Mouse (Mus musculus): ENCODE results near the gene Ace. TPM values are rescaled to one million over a fixed set of nuclear protein-coding genes. Genes with fewer than 3 reads are reported as not detected.
A peak's percentile ranks its signal among the peaks of the same experiment; 100 is the strongest.

Ace gene
- polyA plus RNA-seq, 1 experiment = not detected

DNA sequence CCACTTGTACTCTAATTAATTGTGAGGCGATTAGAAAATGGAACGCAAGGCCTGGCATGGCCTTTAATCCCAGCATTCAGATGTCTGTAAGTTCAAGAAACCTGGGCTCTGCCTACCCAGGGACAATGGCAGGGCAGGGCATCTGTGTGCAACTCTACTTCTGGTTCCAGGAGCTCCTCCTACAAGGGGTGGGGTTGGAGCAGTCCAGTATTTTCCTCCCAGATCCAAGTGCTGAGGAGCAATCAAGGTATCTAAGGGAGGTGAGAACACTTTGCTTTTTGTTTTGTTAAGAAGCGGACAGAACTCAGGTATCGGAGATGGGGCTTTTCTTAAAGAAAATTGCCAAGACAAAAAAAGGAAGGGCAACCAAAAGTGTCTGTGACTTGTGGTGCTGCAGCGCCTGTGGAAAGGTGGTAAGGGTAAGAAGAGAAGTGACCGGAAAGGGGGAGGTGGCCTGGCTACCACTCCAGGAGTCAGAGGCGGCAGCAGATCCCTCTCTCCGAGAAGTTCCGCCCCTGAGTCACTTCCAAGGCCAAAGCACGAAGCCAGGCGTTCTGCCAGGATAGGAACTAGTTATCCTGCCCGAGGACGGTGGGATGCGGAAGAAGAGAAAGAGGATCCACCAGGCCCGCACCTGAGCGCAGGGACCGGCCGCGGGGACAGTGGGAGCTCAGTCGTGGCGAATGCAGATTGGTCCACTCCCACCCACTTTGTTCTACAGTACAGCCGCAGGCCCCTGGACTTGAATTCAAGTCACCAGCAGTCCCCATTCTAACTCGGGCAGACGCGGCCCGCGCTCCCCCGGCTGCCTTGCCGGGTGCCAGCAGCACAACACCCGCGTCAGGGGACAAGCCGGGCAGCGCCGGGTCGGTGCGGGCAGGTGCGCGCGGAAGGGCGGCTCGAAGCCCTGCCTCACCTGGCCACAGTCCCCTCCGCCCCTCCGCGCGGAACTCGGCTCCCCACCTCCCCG lies 24.3 kb upstream of the Ace start:
- Histone ChIP-seq H3K4me1 (ENCODE audit: control insufficient read depth, insufficient read depth, low read length) (peaks cover 49% of the 10 kb centered on the region), H3K27ac (ENCODE audit: insufficient read depth, low read depth, low read length) (no peak overlapping the region), H3K4me3 (ENCODE audit: insufficient read depth, low read depth, low read length) (peak overlapping the region; percentile 80)
- 8% methylated on average over 47 of the region's 47 CpGs for WGBS
- TF ChIP-seq POLR2A (IDR thresholded peaks at IDR 0.05; ENCODE audit: insufficient read depth, low read depth, low read length) (no peak), CTCF (IDR thresholded peaks at IDR 0.05; ENCODE audit: insufficient read depth, low read depth, low read length) (no peak)

DNA sequence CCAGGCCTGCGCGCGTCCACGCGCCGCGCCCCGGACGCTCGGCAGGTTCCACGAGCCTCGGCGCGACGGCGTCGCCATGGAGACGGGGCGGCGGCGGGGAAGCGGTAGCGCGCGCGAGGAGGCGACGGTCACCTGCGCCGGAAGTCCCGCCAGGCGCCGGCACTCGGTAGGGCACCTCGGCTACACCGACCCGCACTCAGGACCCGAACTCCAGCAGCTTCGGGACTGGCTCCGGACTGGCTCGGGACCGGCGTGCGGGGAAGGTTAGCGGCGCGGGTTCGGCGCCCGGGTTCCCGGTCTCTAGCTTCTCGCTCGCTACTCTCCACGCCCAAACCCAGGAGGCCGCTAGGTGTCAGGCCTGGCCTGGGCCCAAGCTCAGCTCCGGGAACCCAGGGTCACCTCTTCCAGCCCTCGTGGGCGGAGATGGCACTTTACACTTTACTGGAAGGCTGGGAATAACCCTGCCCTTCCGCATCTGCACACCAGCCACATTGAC lies 23.6 kb upstream of the Ace start:
- no peak; the same call in 1 of the 2 replicates for TF ChIP-seq POLR2A (IDR thresholded peaks at IDR 0.05; ENCODE audit: insufficient read depth, low read depth, low read length)
- TF ChIP-seq CTCF (IDR thresholded peaks at IDR 0.05; ENCODE audit: insufficient read depth, low read depth, low read length) = 0 out of 2 replicates have a peak, but pooled peaks have one; percentile 21
- 0 out of 2 replicates have a peak overlapping the region, but pooled peaks have one; percentile 28 for H3K27ac ChIP-seq (ENCODE audit: insufficient read depth, low read depth, low read length)
- under 1% methylated on average over 57 of the region's 59 CpGs for WGBS
- H3K4me3 ChIP-seq (ENCODE audit: insufficient read depth, low read depth, low read length) = peak overlapping the region; percentile 80
- H3K4me1 ChIP-seq (ENCODE audit: control insufficient read depth, insufficient read depth, low read length) = peaks cover 43% of the 10 kb centered on the region

DNA sequence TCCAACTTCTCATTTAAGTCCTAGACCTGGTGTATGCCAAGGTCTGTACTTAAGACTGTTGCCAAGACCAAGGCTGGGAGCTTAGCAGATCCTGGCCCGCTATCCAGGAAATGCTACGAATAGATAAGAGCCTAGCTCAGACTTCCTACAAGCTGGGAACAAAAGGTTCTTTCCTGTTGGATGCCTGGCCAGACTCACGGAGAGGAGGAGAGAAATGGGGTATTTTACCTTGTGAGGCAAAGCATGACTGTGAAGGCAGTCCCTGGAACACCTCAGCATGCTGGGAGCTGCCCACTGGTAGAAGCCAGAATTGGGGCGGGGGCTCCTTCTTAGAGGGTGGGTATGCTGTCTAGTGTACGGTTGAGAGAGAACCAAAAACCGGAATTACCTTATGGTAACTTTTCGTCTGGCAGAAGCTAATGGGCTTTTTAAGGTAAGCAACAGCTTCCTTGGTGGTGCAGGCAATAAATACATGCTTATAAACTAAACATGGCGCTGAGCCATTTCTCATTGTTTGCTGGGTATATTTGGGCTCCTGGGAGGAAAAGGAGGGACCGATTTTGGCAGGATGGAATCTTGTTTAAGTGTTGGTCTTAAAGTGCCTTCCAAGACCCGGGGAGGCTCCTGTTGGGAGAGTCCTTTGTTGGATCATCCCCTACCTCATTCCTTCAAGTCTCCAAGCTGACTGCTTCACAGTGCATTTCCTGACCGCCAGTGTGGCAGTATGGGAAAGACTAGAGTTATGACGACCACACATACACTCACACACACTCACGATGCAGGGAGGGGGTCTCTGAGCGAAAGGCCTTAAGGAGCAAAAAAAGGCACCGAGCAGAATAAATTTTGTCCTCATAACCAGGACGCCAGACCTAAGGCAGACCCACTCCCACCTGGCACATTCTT lies 22.7 kb upstream of the Ace start:
- WGBS = 61% methylated on average over 16 of the region's 16 CpGs
- no peak overlapping the region for H3K27ac ChIP-seq (ENCODE audit: insufficient read depth, low read depth, low read length)

DNA sequence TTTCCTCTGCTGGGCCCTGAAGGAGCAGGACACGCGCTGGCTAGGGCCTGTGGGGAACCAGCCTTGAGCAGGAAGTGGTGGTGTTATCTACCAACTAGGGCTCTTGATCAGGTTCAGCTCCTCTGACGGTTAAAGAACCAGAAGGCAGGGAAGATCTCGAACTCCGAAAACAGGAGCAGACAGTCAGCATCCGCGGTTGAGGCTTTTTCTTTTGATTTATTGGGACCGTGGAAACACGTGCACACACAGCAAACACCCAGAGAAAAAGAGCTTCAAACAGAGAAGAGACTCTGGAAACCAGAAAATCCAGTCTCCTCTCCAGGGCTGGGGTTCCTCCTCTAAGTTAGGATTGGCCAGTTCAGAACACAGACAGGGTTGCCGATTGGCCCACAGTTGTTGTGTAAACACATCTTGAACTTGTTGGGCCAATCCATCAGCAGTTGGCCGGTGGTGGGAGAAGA lies 21.0 kb upstream of the Ace start:
- TF ChIP-seq POLR2A (IDR thresholded peaks at IDR 0.05; ENCODE audit: insufficient read depth, low read depth, low read length) (no peak), CTCF (IDR thresholded peaks at IDR 0.05; ENCODE audit: insufficient read depth, low read depth, low read length) (no peak)
- Histone ChIP-seq H3K27ac (ENCODE audit: insufficient read depth, low read depth, low read length) (no peak overlapping the region), H3K4me3 (ENCODE audit: insufficient read depth, low read depth, low read length) (no peak overlapping the region), H3K4me1 (ENCODE audit: control insufficient read depth, insufficient read depth, low read length) (peaks cover 23% of the 10 kb centered on the region)
- 72% methylated on average over 11 of the region's 11 CpGs for WGBS

More for the DNA sequence above, 22.7 kb upstream of the Ace start:
- TF ChIP-seq POLR2A (IDR thresholded peaks at IDR 0.05; ENCODE audit: insufficient read depth, low read depth, low read length) (no peak), CTCF (IDR thresholded peaks at IDR 0.05; ENCODE audit: insufficient read depth, low read depth, low read length) (no peak)
- Histone ChIP-seq H3K4me3 (ENCODE audit: insufficient read depth, low read depth, low read length) (no peak overlapping the region), H3K4me1 (ENCODE audit: control insufficient read depth, insufficient read depth, low read length) (peaks cover 34% of the 10 kb centered on the region)

DNA sequence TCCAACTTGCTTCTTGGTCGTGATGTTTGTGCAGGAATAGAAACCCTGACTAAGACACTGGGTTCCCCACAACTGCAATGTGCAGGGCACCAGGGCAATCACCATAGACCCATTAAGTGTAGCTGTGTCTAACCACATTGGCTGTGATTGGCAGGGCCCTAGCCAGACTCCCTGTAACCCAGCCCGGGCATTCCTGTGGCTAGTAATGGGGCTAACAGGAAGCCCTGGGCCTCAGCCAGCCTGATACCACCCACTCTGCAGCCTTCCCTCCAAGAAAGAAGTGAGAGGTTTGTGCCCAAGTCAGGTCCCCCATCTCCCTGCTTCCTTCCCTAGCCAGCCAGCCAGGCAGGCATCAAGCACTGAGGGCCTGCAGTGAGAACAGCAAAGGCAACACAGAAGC lies 19.5 kb upstream of the Ace start:
- Histone ChIP-seq H3K4me3 (ENCODE audit: insufficient read depth, low read depth, low read length) (no peak overlapping the region), H3K27ac (ENCODE audit: insufficient read depth, low read depth, low read length) (no peak overlapping the region), H3K4me1 (ENCODE audit: control insufficient read depth, insufficient read depth, low read length) (peaks cover 23% of the 10 kb centered on the region)
- TF ChIP-seq CTCF (IDR thresholded peaks at IDR 0.05; ENCODE audit: insufficient read depth, low read depth, low read length) = no peak
- TF ChIP-seq POLR2A (IDR thresholded peaks at IDR 0.05; ENCODE audit: insufficient read depth, low read depth, low read length) = no peak
- WGBS = 65% methylated on average over 2 of the region's 2 CpGs

DNA sequence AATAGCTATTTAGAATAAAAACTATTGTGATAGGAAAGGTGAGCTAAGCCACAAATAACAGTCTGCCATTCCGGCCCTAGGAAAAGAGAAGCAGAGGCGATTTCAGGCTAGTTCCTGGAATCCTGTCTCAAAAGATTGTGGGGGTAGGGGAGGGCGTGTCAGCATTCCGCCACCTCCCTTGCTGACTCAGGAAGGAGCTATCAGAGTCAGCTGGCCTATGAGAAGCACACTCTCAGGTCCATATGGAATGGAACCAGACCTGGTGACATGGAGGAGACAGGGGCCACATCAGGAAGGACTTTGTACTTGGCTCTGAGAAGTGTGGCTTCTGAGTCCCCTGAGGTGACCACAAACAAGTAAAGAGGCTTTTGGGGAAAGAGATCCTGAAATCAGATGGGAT lies 17.2 kb upstream of the Ace start:
- Histone ChIP-seq H3K4me3 (ENCODE audit: insufficient read depth, low read depth, low read length) (no peak overlapping the region), H3K27ac (ENCODE audit: insufficient read depth, low read depth, low read length) (no peak overlapping the region), H3K4me1 (ENCODE audit: control insufficient read depth, insufficient read depth, low read length) (peaks cover 15% of the 10 kb centered on the region)
- 57% methylated on average over 4 of the region's 4 CpGs for WGBS
- TF ChIP-seq POLR2A (IDR thresholded peaks at IDR 0.05; ENCODE audit: insufficient read depth, low read depth, low read length) (no peak), CTCF (IDR thresholded peaks at IDR 0.05; ENCODE audit: insufficient read depth, low read depth, low read length) (no peak)

DNA sequence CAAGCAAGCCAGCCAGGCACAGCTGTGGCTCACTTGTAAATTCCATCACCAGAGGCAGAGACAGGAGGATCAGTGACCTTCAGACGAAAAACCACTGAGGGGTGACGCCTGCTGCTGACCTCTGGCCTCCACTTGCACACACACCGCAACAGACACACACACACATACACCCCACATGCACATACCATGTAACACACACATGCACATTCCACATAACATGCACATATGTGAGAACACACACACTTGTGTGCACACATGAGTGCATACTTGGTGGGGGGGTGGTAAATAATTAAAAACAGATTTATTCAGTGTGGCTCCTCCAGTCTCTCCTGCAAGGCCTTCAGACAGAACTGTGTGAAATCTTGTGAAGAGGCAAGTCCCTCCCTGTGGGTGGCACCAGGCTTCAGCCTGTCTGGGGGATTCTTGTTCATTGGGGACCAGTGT lies 16.1 kb upstream of the Ace start:
- Histone ChIP-seq H3K27ac (ENCODE audit: insufficient read depth, low read depth, low read length) (no peak overlapping the region), H3K4me3 (ENCODE audit: insufficient read depth, low read depth, low read length) (no peak overlapping the region), H3K4me1 (ENCODE audit: control insufficient read depth, insufficient read depth, low read length) (peaks cover 15% of the 10 kb centered on the region)
- WGBS = 90% methylated on average over 3 of the region's 3 CpGs
- TF ChIP-seq CTCF (IDR thresholded peaks at IDR 0.05; ENCODE audit: insufficient read depth, low read depth, low read length) = no peak
- no peak for TF ChIP-seq POLR2A (IDR thresholded peaks at IDR 0.05; ENCODE audit: insufficient read depth, low read depth, low read length)

DNA sequence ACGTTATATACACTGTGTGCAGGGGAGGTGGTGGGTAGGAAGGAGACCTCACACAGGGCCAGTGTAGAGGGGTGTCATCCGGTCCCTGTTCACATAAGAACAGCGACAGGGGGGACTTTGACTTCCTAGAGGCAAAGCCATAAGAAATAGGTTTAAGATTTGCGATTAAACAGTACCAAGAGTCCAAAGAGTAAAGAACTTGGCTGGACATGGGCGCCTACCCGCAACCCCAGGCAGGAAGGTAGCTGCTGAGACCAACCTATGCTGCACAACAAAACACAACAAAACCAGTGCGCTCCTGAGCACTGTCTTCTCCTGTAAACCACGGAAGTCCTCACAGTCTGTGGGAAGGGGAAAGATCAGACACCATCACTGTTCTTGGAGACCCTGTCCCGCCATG lies 15.6 kb upstream of the Ace start:
- 92% methylated on average over 9 of the region's 9 CpGs for WGBS
- Histone ChIP-seq H3K27ac (ENCODE audit: insufficient read depth, low read depth, low read length) (no peak overlapping the region), H3K4me3 (ENCODE audit: insufficient read depth, low read depth, low read length) (no peak overlapping the region), H3K4me1 (ENCODE audit: control insufficient read depth, insufficient read depth, low read length) (peaks cover 15% of the 10 kb centered on the region)
- TF ChIP-seq CTCF (IDR thresholded peaks at IDR 0.05; ENCODE audit: insufficient read depth, low read depth, low read length) (no peak), POLR2A (IDR thresholded peaks at IDR 0.05; ENCODE audit: insufficient read depth, low read depth, low read length) (no peak)

Measured in olfactory bulb, adult 2 months (tissue).